Mouse (Mus musculus) kidney, adult 2 months (tissue): ENCODE measurements at regions not wholly inside any gene's neighbourhood (a gene's known extent, or its start where the extent isn't known, plus 50 kb on each side); places are given as distances from the start of the nearest gene placed in this dataset.

Source experiments
- CTCF ChIP-seq: fragments of 200-500 bp; conservative IDR thresholded peaks from 2 replicates; pipeline ENCODE4 v1.5.1; 2011; ENCODE audit warnings: low read depth, mild to moderate bottlenecking, control low read depth, low read length, moderate library complexity, mixed read lengths; ENCODE audit not compliant: insufficient read depth, insufficient read length
- POLR2A ChIP-seq: fragments of 200-500 bp; IDR thresholded peaks from one replicate; pipeline ENCODE4 v1.6.1; 2011; ENCODE audit warnings: low read depth, low read length, control low read depth

GRCm38 (mm10) chr1:121047406-121047805 lies 285.0 kb downstream of the Insig2 start:
- TF ChIP-seq POLR2A (no peak), CTCF (no peak)
